Mouse (Mus musculus): Measurements from ENCODE around the gene Srrd.

DNA sequence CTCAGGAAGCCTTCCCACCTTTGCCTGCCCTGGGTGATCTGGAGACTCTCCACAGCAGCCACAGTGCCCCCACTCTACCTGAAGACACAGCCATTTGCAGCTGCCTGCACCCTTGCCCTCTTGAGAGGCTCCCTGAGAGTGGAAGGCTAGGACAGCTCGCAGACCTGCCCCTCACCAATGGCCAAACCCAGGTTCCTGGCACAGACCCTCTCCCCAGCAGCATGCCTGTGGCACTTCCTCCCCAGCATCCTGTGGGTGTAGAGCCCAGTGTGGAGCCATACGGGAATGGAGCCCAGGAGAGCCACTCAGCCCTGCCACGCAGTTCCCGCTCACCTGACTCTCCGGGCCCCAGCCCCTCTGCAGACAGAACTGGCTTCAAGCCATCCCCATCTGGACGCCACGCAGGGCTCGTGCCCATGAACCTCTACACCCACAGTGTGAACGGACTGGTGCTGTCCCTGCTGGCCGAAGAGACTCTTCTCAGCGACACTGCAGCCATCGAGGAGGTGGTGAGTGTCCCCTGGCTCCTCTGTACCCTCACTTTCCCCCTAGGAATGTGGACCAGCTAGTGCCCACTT is 27.5 kb upstream of the Srrd start:
- no peak for TF ChIP-seq POLR2A (IDR thresholded peaks at IDR 0.05; ENCODE audit: control insufficient read depth, low read depth, low read length)
- TF ChIP-seq CTCF (IDR thresholded peaks at IDR 0.05; ENCODE audit: control insufficient read depth, insufficient read depth, insufficient replicate concordance, low read depth, low read length) = no peak

All from testis, adult 2 months (tissue).